Mouse (Mus musculus) monocyte, adult 5-6 weeks (primary cell): Measurements from ENCODE around the gene Gm48552. TPM values are rescaled to one million over a fixed set of nuclear protein-coding genes. Genes with fewer than 3 reads are reported as not detected.
A peak's percentile ranks its signal among the peaks of the same experiment; 100 is the strongest.

Source experiments
- ATAC-seq: fragments of 153-309, 156-312 bp; replicated peaks from 2 replicates; pipeline ENCODE4 v1.8.0; 2017; ENCODE audit warnings: mild to moderate bottlenecking; ENCODE audit not compliant: low TSS enrichment, insufficient number of reproducible peaks, severe bottlenecking, poor library complexity, low FRiP score
- total RNA-seq: library from RNA; stranded (forward); fragments of 200-1000, 200-491, 200-594 nt; gene quantifications from 3 replicates; pipeline ENCODE4 v1.2.3, GENCODE M21; 2017

The Gm48552 gene
- total RNA-seq = not detected in 3 replicates

DNA sequence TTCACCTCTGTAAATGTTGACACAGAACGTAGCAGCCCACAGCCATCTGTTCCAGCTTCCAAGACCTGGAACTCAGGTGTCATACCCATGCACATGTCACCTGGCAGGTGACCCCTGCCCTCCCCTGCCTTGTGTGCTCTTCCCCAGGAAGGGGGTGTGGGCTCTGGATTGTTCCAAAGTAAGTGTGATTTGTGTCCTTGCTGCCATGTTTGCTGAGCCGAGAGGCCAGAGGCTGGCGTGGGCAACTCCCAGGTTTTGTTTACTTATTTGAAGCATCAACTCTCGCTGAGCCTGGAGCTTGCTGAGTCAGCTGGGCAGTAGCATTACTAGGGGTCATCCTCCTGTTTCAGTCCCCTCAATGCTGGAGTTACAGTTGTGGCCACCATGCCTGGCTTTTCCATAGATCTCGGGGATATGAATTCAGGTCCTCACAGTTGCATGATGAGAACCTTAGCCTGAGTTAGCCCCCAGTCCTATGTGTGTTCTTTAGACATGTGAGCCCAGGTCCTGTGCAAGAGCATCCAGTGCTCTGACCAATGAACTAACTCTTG is at the start of gene Gm48552:
Gm48552 (plus strand) TSS at position 501 of the 551 bp plus-strand sequence.
- no peak for ATAC-seq

DNA sequence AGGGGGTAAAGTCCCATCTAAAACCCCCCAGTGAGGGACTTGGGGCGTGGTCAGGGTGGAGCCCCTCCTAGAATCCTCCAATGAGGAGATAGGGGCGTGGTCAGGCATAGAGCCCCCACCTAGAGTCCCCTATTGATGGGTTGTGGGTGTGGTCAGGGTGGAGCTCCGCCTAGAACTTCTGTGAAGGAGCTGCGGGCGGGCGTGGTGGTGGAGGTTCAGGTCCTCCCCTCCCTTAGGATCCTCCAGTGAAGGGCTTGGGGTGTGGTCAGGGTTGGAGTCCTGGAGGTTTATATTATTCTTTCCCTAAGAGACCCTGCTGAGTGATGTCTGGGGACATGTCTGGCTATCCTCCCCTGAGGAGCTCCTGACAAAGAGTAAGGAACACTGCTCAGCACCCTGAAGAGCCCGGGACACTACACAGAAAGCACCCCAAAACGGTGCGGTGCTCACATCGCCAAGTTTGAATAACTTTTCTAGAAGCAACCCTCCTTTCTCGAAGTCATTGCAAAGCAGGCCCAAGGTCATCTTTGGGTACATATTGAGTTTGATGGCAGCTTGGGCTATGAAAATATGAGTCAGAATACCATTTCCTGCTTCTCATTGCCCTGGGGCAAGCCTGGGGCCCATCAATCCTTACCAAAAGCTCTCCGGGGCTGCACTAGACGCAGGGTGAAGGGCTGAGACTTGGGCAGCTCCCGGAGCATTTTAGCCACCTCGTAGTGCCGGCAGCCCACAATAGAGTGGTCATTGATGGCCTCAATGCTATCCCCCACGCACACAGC is 48.1 kb upstream of the Gm48552 start:
- ATAC-seq = no peak

DNA sequence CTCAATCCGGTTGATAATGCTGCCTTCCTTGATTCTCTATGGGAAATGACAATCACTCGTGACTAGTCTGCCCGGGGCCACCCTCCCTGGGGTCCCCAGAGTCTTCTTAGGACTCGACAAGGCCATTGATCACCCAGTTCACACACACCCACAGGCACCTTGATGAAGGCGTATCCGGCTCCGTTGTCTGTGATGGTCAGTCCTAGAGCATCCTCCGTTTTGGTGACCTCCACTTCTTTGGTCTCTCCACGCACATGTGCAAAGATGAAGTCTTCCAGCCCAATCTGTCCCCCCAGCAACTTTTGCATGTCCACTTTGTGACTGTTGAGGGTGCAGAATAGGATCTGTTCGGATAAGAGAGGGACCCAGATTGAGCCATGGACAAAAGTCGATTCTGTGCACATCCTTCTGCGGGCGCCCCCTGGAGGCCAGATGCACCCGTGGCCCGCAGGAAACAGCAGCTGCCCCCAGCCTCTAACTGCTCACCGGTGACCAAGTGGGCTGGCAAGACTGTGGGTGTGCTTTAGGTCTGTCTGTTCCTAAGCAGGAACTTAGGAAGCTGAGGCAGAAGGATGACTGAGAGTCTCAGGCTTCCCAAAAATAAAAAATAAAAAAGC is 47.4 kb upstream of the Gm48552 start:
- peak; percentile 45 for ATAC-seq

GRCm38 (mm10) chr10:81342686-81343505 is 45.9 kb upstream of the Gm48552 start, which contains the start of gene Gipc3:
TSS of gene Gipc3 (minus strand) at chr10:81343266.
- no peak for ATAC-seq

GRCm38 (mm10) chr10:81344421-81345161 is 44.2 kb upstream of the Gm48552 start:
- no peak for ATAC-seq

DNA sequence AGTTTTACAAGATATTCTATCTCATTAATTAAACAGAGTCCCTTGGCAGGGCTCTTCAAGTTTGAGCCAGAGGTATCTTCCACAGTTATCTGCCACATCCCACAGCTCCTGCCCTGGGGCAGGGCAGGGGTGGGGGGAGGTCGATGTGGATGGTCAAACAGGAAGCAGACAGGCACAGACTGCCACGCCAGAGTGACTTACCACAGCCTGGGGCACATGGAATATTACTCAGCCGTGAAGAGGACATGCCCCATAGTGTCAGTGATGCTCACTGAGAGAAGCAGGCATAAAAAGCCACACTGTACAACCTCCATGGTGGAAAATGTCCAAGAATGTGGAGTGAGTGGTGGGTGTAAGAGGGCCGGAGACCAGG is 43.7 kb upstream of the Gm48552 start:
- ATAC-seq = no peak

DNA sequence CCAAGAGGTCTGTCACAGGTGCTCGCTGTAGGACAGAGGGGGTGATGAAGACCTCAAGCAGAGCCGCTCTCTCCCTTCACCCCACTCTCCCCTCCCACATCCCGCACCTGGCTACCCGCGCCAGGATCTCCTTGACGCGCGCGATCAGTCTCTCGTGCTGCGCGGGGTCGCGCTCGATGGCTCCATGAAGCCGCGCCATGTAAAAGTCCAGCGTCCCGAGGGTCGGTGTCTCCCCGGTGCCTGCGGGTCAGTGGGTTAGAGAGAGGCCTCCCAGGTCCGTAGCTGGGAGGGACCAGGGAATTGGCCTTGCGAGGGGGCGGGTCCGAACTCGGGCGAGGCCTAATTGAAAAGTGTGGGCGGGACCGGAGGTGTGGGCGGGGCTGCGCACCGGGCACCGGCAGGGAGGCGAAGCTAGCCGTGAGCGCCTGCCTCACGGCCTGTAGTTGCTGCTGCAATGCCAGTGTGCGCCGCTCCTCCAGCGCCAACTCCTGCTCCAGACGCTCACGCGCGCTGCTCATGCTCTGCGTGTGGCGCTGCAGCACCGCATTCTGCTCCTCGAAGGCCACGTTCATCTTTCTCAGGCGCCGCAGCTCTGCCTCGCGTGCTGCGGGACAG is 42.2 kb upstream of the Gm48552 start:
- ATAC-seq = peak; percentile 25

DNA sequence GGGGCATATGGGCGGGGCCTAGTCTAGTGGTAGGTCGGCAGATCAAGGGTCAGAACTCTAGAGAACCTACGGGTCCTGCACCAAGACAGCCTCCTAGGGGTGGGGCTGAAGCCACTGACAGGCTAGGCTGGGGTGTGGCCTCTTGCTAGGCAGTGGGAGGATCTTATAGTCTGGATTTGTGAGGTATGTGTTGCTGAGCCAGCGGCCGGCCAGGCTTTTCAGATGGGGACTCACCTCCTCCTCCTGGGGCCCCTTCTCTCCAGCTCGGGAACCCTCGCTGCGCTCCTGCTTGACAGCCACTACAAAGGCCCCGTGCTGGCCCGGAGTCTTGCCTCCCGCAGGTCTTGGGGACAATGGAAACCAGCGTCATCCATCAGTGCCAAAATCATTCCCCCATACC is 39.7 kb upstream of the Gm48552 start:
- ATAC-seq = no peak

GRCm38 (mm10) chr10:81349961-81350350 is 38.8 kb upstream of the Gm48552 start:
- no peak for ATAC-seq

DNA sequence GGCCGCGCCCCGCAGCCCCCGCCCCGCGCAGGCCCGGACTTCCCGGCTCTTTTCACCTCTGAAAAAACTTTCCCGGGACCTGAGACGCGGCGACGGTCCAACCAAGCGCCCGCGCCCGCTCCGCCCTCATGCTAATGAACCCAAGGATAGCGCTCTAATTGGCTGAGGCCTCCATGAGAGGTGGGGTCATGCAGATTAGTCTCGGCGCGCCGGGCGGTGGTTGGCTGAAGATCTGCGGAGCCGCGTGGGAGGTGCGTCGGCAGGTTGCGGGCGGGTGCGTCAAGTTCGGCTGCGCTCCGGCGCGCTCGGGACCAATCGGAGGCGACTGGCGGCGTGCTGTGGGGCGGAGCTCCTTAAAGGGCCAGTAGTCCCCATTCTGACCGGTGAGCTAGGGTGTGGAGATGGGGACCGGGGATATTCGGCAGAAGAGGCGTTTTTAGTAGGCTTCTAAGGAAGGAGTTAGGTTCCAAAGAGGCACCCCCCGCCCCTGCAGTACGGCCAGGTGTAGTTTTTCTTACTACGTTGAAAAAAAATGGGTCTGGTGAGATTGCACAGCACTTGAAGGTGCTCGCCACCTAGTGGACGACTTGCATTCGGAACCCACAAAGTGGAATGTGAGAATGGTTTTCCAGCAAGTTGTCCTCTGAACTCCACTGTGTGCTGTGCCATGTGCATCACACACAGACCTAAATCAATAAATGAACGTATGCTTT is 38.3 kb upstream of the Gm48552 start, which contains the start of gene Hmg20b:
Hmg20b (minus strand) TSS at position 130 of the 713 bp plus-strand sequence.
- ATAC-seq = peak; percentile 91

DNA sequence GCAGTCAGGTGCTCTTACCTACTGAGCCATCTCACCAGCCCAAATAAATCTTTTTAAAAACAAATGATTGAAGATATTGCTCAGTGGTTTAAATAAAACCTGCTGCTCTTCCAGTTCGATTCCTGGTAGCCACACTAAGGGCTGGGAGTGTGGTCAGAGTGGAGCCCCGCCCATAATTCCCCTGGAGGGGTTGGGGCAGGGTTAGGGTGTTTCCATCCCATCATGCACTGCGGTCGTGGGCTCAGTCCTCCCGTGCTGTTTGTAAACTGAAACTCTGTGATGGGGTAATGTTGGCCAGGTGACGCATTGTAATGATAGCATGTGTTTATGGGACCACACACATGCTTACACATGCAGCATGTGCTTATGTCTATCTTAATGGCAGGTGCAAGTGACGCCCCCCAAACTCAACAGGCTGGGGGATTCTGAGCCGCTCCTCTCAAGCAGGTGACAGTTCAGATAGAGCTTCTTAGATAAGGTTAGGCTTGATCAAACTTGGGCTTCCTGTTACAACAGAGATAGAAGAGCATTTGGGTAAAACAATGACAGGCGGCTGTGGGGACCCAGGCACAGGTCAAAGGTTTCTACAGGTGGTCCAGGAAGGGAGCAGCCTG is 37.0 kb upstream of the Gm48552 start:
- ATAC-seq = no peak

- no peak for ATAC-seq
Observed at GRCm38 (mm10) chr10:81354738-81355477, 33.9 kb upstream of the Gm48552 start.

GRCm38 (mm10) chr10:81355533-81355932 is 33.3 kb upstream of the Gm48552 start:
- ATAC-seq = no peak

- ATAC-seq = peak; percentile 44
Observed at GRCm38 (mm10) chr10:81356352-81356990, 32.3 kb upstream of the Gm48552 start.

GRCm38 (mm10) chr10:81356991-81357844 is 31.6 kb upstream of the Gm48552 start, which contains the start of gene Mfsd12:
TSS of gene Mfsd12 (plus strand) at chr10:81357491.
- ATAC-seq = peak; percentile 51; the same call in 1 of the 2 replicates
